Comparison of ENCODE assay signal across 9 mouse cellular contexts in the genomic region with DNA sequence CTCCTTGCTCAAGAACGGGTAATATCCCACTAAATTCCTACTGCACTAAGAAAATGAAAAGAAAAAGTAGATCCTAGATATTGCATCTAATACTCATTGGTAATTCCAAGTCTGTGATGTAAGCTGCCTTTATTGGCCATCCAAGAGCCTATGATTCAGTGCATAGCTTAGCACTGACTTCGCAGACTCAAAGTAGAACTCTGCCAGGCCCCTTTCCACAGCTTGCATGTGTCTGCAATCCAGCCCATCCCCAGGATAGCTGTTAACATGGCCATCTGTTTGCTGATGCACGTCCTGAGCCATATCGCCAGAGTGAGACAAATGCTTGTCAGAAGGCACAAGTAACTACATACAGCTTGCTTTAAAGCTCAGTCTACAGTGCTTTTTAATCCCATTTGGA.
DNase-seq lines count a peak whose midpoint lies in the region; ATAC-seq and TF ChIP-seq lines count a peak whose summit lies in the region.
"Had no signal": no experiment of that assay in that cellular context is flagged by ENCODE, and none has a peak within 500 bp of the region (broad histone marks: within the 10 kb centered on the region; RNA-seq: fewer than 3 reads in every experiment).

No protein-coding gene starts in this region.

- TF ChIP-seq POLR2A in embryonic fibroblast, embryonic 13.5 days (IDR thresholded peaks at IDR 0.05; ENCODE audit: low read depth, low read length), result no peak
- TF ChIP-seq POLR2A in limb, embryonic 14.5 days (IDR thresholded peaks at IDR 0.05; ENCODE audit: borderline replicate concordance, extremely low read depth, insufficient read depth, insufficient read length), result no peak

- peak; percentile 38 for DNase-seq in heart, adult 8-10 months (ENCODE audit: low spot score)
- no peak for DNase-seq in heart, embryonic 10.5 days (ENCODE audit: low spot score)
- DNase-seq in heart, postnatal 25 days (ENCODE audit: low spot score), result peak; percentile 42
- DNase-seq in limb, embryonic 14.5 days (ENCODE audit: low spot score), result peak; percentile 77
- DNase-seq in ovary, postnatal 36 days (ENCODE audit: low spot score), result no peak
- DNase-seq in liver, embryonic 11.5 days (ENCODE audit: low spot score), result no peak
- DNase-seq: thymus, postnatal 4 days had no signal

- H3K9ac ChIP-seq in limb, embryonic 14.5 days (ENCODE audit: low read depth, low read length, severe bottlenecking), result no peak overlapping the region
- H3K9ac ChIP-seq in liver, embryonic 11.5 days (ENCODE audit: low read depth, low read length), result no peak overlapping the region

- WGBS in heart, embryonic 10.5 days, result 64% methylated on average over 4 of the region's 4 CpGs
- 55% methylated on average over 4 of the region's 4 CpGs for WGBS in limb, embryonic 14.5 days
- 82% methylated on average over 4 of the region's 4 CpGs for WGBS in liver, embryonic 11.5 days

- no peak overlapping the region for H3K4me2 ChIP-seq in limb, embryonic 14.5 days (replicated peaks; ENCODE audit: low read depth, low read length, severe bottlenecking)
- H3K4me2 ChIP-seq in liver, embryonic 11.5 days, result no peak overlapping the region

- peak; percentile 90 for ATAC-seq in limb, embryonic 14.5 days (ENCODE audit: low FRiP score, low read depth)
- no peak for ATAC-seq in monocyte, adult 5-6 weeks (replicated peaks; ENCODE audit: insufficient number of reproducible peaks, low FRiP score, low TSS enrichment, poor library complexity, severe bottlenecking)
- no peak for ATAC-seq in liver, embryonic 11.5 days (replicated peaks; ENCODE audit: low FRiP score)

- intact Hi-C loops in heart, postnatal 25 days (cut with DNase I), result no loop called here

- no peaks in the 10 kb centered on the region for H3K4me1 ChIP-seq in heart, embryonic 10.5 days
- no peaks in the 10 kb centered on the region for H3K4me1 ChIP-seq in embryonic fibroblast, embryonic 13.5 days (ENCODE audit: control insufficient read depth, insufficient read depth, low read length)
- no peaks in the 10 kb centered on the region for H3K4me1 ChIP-seq in limb, embryonic 14.5 days (ENCODE audit: control insufficient read depth, insufficient read depth, low read length)
- H3K4me1 ChIP-seq in liver, embryonic 11.5 days (replicated peaks; ENCODE audit: control insufficient read depth, insufficient read depth, low read length), result no peaks in the 10 kb centered on the region

- no peak for TF ChIP-seq CTCF in embryonic fibroblast, embryonic 13.5 days (IDR thresholded peaks at IDR 0.05; ENCODE audit: borderline replicate concordance, insufficient read depth, low read length)

- H3K36me3 ChIP-seq in heart, embryonic 10.5 days, result no peaks in the 10 kb centered on the region
- no peaks in the 10 kb centered on the region for H3K36me3 ChIP-seq in limb, embryonic 14.5 days (ENCODE audit: control insufficient read depth, insufficient read depth, low read length)
- H3K36me3 ChIP-seq in liver, embryonic 11.5 days (ENCODE audit: control insufficient read depth, insufficient read depth, low read length), result no peaks in the 10 kb centered on the region

- H3K4me3 ChIP-seq in heart, embryonic 10.5 days, result no peak overlapping the region
- no peak overlapping the region for H3K4me3 ChIP-seq in embryonic fibroblast, embryonic 13.5 days (ENCODE audit: insufficient read depth, low read length)
- H3K4me3 ChIP-seq in limb, embryonic 14.5 days (replicated peaks; ENCODE audit: low read length), result no peak overlapping the region
- H3K4me3 ChIP-seq in liver, embryonic 11.5 days (ENCODE audit: low read depth, low read length), result no peak overlapping the region

- H3K9me3 ChIP-seq in heart, embryonic 10.5 days, result no peaks in the 10 kb centered on the region
- H3K9me3 ChIP-seq in limb, embryonic 14.5 days (ENCODE audit: control insufficient read depth, low read length), result no peaks in the 10 kb centered on the region
- no peaks in the 10 kb centered on the region for H3K9me3 ChIP-seq in liver, embryonic 11.5 days (ENCODE audit: control insufficient read depth, low read length)

- no peaks in the 10 kb centered on the region for H3K27me3 ChIP-seq in heart, embryonic 10.5 days (ENCODE audit: insufficient read depth, poor library complexity, severe bottlenecking)
- no peaks in the 10 kb centered on the region for H3K27me3 ChIP-seq in limb, embryonic 14.5 days (ENCODE audit: control insufficient read depth, insufficient read depth, low read length)
- H3K27me3 ChIP-seq in liver, embryonic 11.5 days (replicated peaks; ENCODE audit: control insufficient read depth, insufficient read depth, low read length), result no peaks in the 10 kb centered on the region

- no peak overlapping the region for H3K27ac ChIP-seq in heart, embryonic 10.5 days
- H3K27ac ChIP-seq in embryonic fibroblast, embryonic 13.5 days (ENCODE audit: insufficient read depth, low read length), result 0 out of 2 replicates have a peak overlapping the region, but pooled peaks have one; percentile 0
- H3K27ac ChIP-seq in limb, embryonic 14.5 days (replicated peaks; ENCODE audit: low read depth, low read length), result no peak overlapping the region
- H3K27ac ChIP-seq in liver, embryonic 11.5 days (ENCODE audit: low read depth, low read length), result no peak overlapping the region

Comparison
In these comparisons a context has a peak if more than half of its experiments do, and no peak if none do; other contexts are left out.
1. DNase-seq: peak in heart, adult 8-10 months (single experiment), heart, postnatal 25 days (single experiment) and limb, embryonic 14.5 days (single experiment); none in heart, embryonic 10.5 days (single experiment), ovary, postnatal 36 days (single experiment) and liver, embryonic 11.5 days (single experiment).